Mouse (Mus musculus): ENCODE data around the gene A3galt2. TPM values are rescaled to one million over a fixed set of nuclear protein-coding genes. Genes with fewer than 3 reads are reported as not detected.

The A3galt2 gene
- polyA plus RNA-seq, 1 experiment from 2014 or later = 0.27 TPM

- peaks cover 40% of the 10 kb centered on the region for H3K36me3 ChIP-seq (ENCODE audit: control insufficient read depth, insufficient read depth, low read length)
- no peaks in the 10 kb centered on the region for H3K27me3 ChIP-seq (ENCODE audit: control insufficient read depth, insufficient read depth, low read length)
- H3K4me2 ChIP-seq (replicated peaks; ENCODE audit: low read depth, low read length) = no peak overlapping the region
- no peaks in the 10 kb centered on the region for H3K9me3 ChIP-seq (ENCODE audit: control insufficient read depth, low read depth, low read length)
- no peak for ATAC-seq (ENCODE audit: insufficient number of reproducible peaks, insufficient read depth, low FRiP score, low read depth)
- no peak overlapping the region for H3K9ac ChIP-seq (replicated peaks; ENCODE audit: low read depth, low read length)
- 95% methylated on average over 7 of the region's 7 CpGs for WGBS
- H3K27ac ChIP-seq (ENCODE audit: low read length) = no peak overlapping the region
- no peak overlapping the region for H3K4me3 ChIP-seq (ENCODE audit: low read depth, low read length)
- H3K4me1 ChIP-seq (ENCODE audit: control insufficient read depth, insufficient read depth, low read length) = no peaks in the 10 kb centered on the region
Measured at GRCm38 (mm10) chr4:128753571-128753970, 1.6 kb upstream of the A3galt2 start.

DNA sequence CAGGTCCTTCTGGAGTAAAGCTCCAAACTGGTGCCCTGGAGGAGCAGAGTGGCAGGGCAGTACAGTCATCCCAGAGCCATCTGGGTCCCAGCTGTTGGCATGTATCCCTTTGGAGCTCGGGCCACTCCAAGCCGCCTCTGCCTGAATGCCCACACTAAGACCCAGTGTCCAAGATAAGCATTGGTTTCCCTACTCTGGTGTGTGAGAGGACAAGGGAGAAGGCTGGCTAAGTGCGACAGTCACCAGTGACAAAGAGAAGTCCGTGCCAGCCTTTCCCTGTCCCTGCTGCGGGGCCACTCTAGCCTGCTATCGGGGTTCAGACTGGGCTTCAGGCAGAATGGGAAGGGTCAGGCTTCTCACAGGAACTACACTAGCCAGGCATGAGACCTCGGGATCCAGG is 736 bp downstream of the A3galt2 start:
- Histone ChIP-seq H3K9ac (replicated peaks; ENCODE audit: low read depth, low read length) (no peak overlapping the region), H3K4me1 (ENCODE audit: control insufficient read depth, insufficient read depth, low read length) (no peaks in the 10 kb centered on the region), H3K4me2 (replicated peaks; ENCODE audit: low read depth, low read length) (no peak overlapping the region), H3K27me3 (ENCODE audit: control insufficient read depth, insufficient read depth, low read length) (no peaks in the 10 kb centered on the region), H3K4me3 (ENCODE audit: low read depth, low read length) (no peak overlapping the region), H3K27ac (ENCODE audit: low read length) (no peak overlapping the region), H3K36me3 (ENCODE audit: control insufficient read depth, insufficient read depth, low read length) (peaks cover 16% of the 10 kb centered on the region), H3K9me3 (ENCODE audit: control insufficient read depth, low read depth, low read length) (no peaks in the 10 kb centered on the region)
- ATAC-seq (ENCODE audit: insufficient number of reproducible peaks, insufficient read depth, low FRiP score, low read depth) = no peak
- 82% methylated on average over 7 of the region's 7 CpGs for WGBS

GRCm38 (mm10) chr4:128759214-128759613 is 4.0 kb downstream of the A3galt2 start:
- H3K9ac ChIP-seq (replicated peaks; ENCODE audit: low read depth, low read length) = no peak overlapping the region
- 68% methylated on average over 5 of the region's 5 CpGs for WGBS

GRCm38 (mm10) chr4:128760029-128760428 is 4.9 kb downstream of the A3galt2 start:
- Histone ChIP-seq H3K4me3 (ENCODE audit: low read depth, low read length) (no peak overlapping the region), H3K27me3 (ENCODE audit: control insufficient read depth, insufficient read depth, low read length) (no peaks in the 10 kb centered on the region), H3K9me3 (ENCODE audit: control insufficient read depth, low read depth, low read length) (no peaks in the 10 kb centered on the region), H3K4me1 (ENCODE audit: control insufficient read depth, insufficient read depth, low read length) (no peaks in the 10 kb centered on the region), H3K9ac (replicated peaks; ENCODE audit: low read depth, low read length) (no peak overlapping the region), H3K27ac (ENCODE audit: low read length) (no peak overlapping the region), H3K36me3 (ENCODE audit: control insufficient read depth, insufficient read depth, low read length) (no peaks in the 10 kb centered on the region), H3K4me2 (replicated peaks; ENCODE audit: low read depth, low read length) (no peak overlapping the region)
- WGBS = 87% methylated on average over 6 of the region's 6 CpGs
- no peak for ATAC-seq (ENCODE audit: insufficient number of reproducible peaks, insufficient read depth, low FRiP score, low read depth)

More at GRCm38 (mm10) chr4:128759214-128759613, 4.0 kb downstream of the A3galt2 start:
- H3K27me3 ChIP-seq (ENCODE audit: control insufficient read depth, insufficient read depth, low read length) = no peaks in the 10 kb centered on the region
- no peaks in the 10 kb centered on the region for H3K9me3 ChIP-seq (ENCODE audit: control insufficient read depth, low read depth, low read length)
- no peak overlapping the region for H3K27ac ChIP-seq (ENCODE audit: low read length)
- no peak for ATAC-seq (ENCODE audit: insufficient number of reproducible peaks, insufficient read depth, low FRiP score, low read depth)
- H3K4me1 ChIP-seq (ENCODE audit: control insufficient read depth, insufficient read depth, low read length) = no peaks in the 10 kb centered on the region
- H3K4me3 ChIP-seq (ENCODE audit: low read depth, low read length) = no peak overlapping the region
- H3K4me2 ChIP-seq (replicated peaks; ENCODE audit: low read depth, low read length) = no peak overlapping the region
- H3K36me3 ChIP-seq (ENCODE audit: control insufficient read depth, insufficient read depth, low read length) = no peaks in the 10 kb centered on the region; the same call in 1 of the 2 replicates

DNA sequence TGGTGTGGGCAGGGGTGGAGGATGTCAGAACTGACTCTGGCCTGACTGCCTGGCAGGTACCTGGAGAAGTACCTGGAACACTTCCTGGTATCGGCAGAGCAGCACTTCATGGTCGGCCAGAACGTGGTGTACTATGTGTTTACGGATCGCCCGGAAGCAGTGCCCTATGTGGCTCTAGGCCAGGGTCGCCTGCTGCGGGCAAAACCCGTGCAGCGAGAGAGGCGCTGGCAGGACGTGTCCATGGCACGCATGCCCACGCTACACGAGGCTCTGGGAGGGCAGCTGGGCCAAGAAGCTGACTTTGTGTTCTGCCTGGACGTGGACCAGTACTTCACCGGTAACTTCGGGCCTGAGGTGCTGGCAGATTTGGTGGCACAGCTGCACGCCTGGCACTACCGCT is 11.8 kb downstream of the A3galt2 start:
- Histone ChIP-seq H3K36me3 (ENCODE audit: control insufficient read depth, insufficient read depth, low read length) (no peaks in the 10 kb centered on the region), H3K9me3 (ENCODE audit: control insufficient read depth, low read depth, low read length) (no peaks in the 10 kb centered on the region), H3K27ac (ENCODE audit: low read length) (no peak overlapping the region), H3K4me3 (ENCODE audit: low read depth, low read length) (no peak overlapping the region), H3K27me3 (ENCODE audit: control insufficient read depth, insufficient read depth, low read length) (no peaks in the 10 kb centered on the region), H3K4me2 (replicated peaks; ENCODE audit: low read depth, low read length) (no peak overlapping the region), H3K4me1 (ENCODE audit: control insufficient read depth, insufficient read depth, low read length) (0 out of 2 replicates have a peak, but pooled peaks cover 3% of the 10 kb centered on the region), H3K9ac (replicated peaks; ENCODE audit: low read depth, low read length) (no peak overlapping the region)
- WGBS = 87% methylated on average over 20 of the region's 20 CpGs
- ATAC-seq (ENCODE audit: insufficient number of reproducible peaks, insufficient read depth, low FRiP score, low read depth) = no peak

GRCm38 (mm10) chr4:128768120-128768519 is 13.0 kb downstream of the A3galt2 start:
- Histone ChIP-seq H3K27ac (ENCODE audit: low read length) (no peak overlapping the region), H3K4me3 (ENCODE audit: low read depth, low read length) (no peak overlapping the region), H3K9ac (replicated peaks; ENCODE audit: low read depth, low read length) (no peak overlapping the region), H3K4me2 (replicated peaks; ENCODE audit: low read depth, low read length) (no peak overlapping the region), H3K4me1 (ENCODE audit: control insufficient read depth, insufficient read depth, low read length) (0 out of 2 replicates have a peak, but pooled peaks cover 3% of the 10 kb centered on the region), H3K27me3 (ENCODE audit: control insufficient read depth, insufficient read depth, low read length) (no peaks in the 10 kb centered on the region), H3K9me3 (ENCODE audit: control insufficient read depth, low read depth, low read length) (no peaks in the 10 kb centered on the region), H3K36me3 (ENCODE audit: control insufficient read depth, insufficient read depth, low read length) (peaks cover 7% of the 10 kb centered on the region)
- ATAC-seq (ENCODE audit: insufficient number of reproducible peaks, insufficient read depth, low FRiP score, low read depth) = no peak
- WGBS = 65% methylated on average over 13 of the region's 13 CpGs

GRCm38 (mm10) chr4:128769569-128770355 is 14.6 kb downstream of the A3galt2 start:
- Histone ChIP-seq H3K4me3 (ENCODE audit: low read depth, low read length) (no peak overlapping the region), H3K9me3 (ENCODE audit: control insufficient read depth, low read depth, low read length) (no peaks in the 10 kb centered on the region), H3K4me1 (ENCODE audit: control insufficient read depth, insufficient read depth, low read length) (0 out of 2 replicates have a peak, but pooled peaks cover 3% of the 10 kb centered on the region), H3K27me3 (ENCODE audit: control insufficient read depth, insufficient read depth, low read length) (no peaks in the 10 kb centered on the region), H3K36me3 (ENCODE audit: control insufficient read depth, insufficient read depth, low read length) (peaks cover 24% of the 10 kb centered on the region), H3K27ac (ENCODE audit: low read length) (no peak overlapping the region), H3K9ac (replicated peaks; ENCODE audit: low read depth, low read length) (no peak overlapping the region), H3K4me2 (replicated peaks; ENCODE audit: low read depth, low read length) (no peak overlapping the region)
- WGBS = 66% methylated on average over 13 of the region's 13 CpGs
- ATAC-seq (ENCODE audit: insufficient number of reproducible peaks, insufficient read depth, low FRiP score, low read depth) = no peak

- H3K36me3 ChIP-seq (ENCODE audit: control insufficient read depth, insufficient read depth, low read length) = peaks cover 33% of the 10 kb centered on the region
- H3K27ac ChIP-seq (ENCODE audit: low read length) = no peak overlapping the region
- H3K4me1 ChIP-seq (ENCODE audit: control insufficient read depth, insufficient read depth, low read length) = 0 out of 2 replicates have a peak, but pooled peaks cover 3% of the 10 kb centered on the region
- no peaks in the 10 kb centered on the region for H3K27me3 ChIP-seq (ENCODE audit: control insufficient read depth, insufficient read depth, low read length)
- no peak overlapping the region for H3K4me2 ChIP-seq (replicated peaks; ENCODE audit: low read depth, low read length)
- WGBS = 79% methylated on average over 5 of the region's 5 CpGs
- no peak overlapping the region for H3K4me3 ChIP-seq (ENCODE audit: low read depth, low read length)
- no peak overlapping the region for H3K9ac ChIP-seq (replicated peaks; ENCODE audit: low read depth, low read length)
- no peak for ATAC-seq (ENCODE audit: insufficient number of reproducible peaks, insufficient read depth, low FRiP score, low read depth)
- no peaks in the 10 kb centered on the region for H3K9me3 ChIP-seq (ENCODE audit: control insufficient read depth, low read depth, low read length)
Measured at GRCm38 (mm10) chr4:128770698-128771097, 15.5 kb downstream of the A3galt2 start.
